Mouse (Mus musculus): Measurements from ENCODE around the gene Kif6. TPM values are rescaled to one million over a fixed set of nuclear protein-coding genes. Genes with fewer than 3 reads are reported as not detected.

Gene Kif6
- 1.4 and 1.9 TPM in 2 replicates for polyA plus RNA-seq (2012; rRNA removed)

- DNase-seq (ENCODE audit: low read depth) = peak; percentile 95
- TF ChIP-seq CTCF (IDR thresholded peaks at IDR 0.05; ENCODE audit: borderline replicate concordance, extremely low read depth, insufficient read depth, insufficient read length) = no peak
- TF ChIP-seq POLR2A (IDR thresholded peaks at IDR 0.05; ENCODE audit: borderline replicate concordance, extremely low read depth, insufficient read depth, insufficient read length, poor library complexity, severe bottlenecking) = peak; percentile 42; the same call in 1 of the 2 replicates
These were observed at the start of gene Kif6 for GRCm38 (mm10) chr17:49614577-49615235. Kif6 (plus strand) TSS chr17:49615136.

DNA sequence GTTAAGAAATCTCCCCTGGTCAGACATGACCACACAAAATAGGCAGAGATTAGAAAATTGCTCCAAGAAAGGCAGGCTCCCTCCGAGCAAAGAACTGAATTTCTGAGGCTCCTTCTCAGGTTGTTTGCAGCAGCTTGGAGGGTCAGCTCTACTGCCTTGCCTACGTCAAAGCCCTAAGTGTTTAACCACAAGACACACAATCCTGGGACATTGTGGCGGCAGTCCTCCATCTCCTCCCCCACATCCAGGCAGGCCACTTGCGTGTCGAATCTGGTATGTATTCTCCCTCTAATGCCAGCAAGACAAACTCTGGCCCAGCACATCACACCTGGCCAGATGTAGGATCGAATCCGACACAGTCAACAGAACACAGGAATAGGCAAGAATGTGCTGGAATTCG lies 46.2 kb upstream of the Kif6 start:
- no peak for DNase-seq (ENCODE audit: low read depth)
- TF ChIP-seq CTCF (IDR thresholded peaks at IDR 0.05; ENCODE audit: borderline replicate concordance, extremely low read depth, insufficient read depth, insufficient read length) = no peak
- TF ChIP-seq POLR2A (IDR thresholded peaks at IDR 0.05; ENCODE audit: borderline replicate concordance, extremely low read depth, insufficient read depth, insufficient read length, poor library complexity, severe bottlenecking) = no peak

GRCm38 (mm10) chr17:49577321-49577720 lies 37.6 kb upstream of the Kif6 start:
- TF ChIP-seq POLR2A (IDR thresholded peaks at IDR 0.05; ENCODE audit: borderline replicate concordance, extremely low read depth, insufficient read depth, insufficient read length, poor library complexity, severe bottlenecking) (no peak), CTCF (IDR thresholded peaks at IDR 0.05; ENCODE audit: borderline replicate concordance, extremely low read depth, insufficient read depth, insufficient read length) (no peak)
- DNase-seq (ENCODE audit: low read depth) = no peak

DNA sequence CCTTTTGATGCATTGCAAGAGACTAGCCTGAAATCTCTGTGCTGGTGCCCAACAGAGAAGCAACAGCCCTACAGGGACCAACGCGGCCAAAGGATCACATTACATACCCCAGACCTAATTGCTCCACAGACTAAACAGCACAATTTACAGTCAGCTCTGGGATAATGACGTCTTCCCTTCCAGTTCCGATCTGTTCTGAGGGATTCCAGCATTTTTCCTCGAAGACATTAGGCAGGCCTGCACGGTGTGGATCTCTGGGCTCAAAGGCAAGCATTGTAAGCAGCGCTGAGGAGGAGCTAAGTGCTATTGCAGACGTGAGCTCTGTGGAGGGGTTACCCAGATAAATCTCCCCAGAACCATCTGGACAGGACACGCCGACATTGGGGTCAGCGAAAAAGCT lies 32.5 kb upstream of the Kif6 start:
- no peak for TF ChIP-seq CTCF (IDR thresholded peaks at IDR 0.05; ENCODE audit: borderline replicate concordance, extremely low read depth, insufficient read depth, insufficient read length)
- no peak for TF ChIP-seq POLR2A (IDR thresholded peaks at IDR 0.05; ENCODE audit: borderline replicate concordance, extremely low read depth, insufficient read depth, insufficient read length, poor library complexity, severe bottlenecking)
- DNase-seq (ENCODE audit: low read depth) = no peak

GRCm38 (mm10) chr17:49590051-49590450 lies 24.9 kb upstream of the Kif6 start:
- TF ChIP-seq CTCF (IDR thresholded peaks at IDR 0.05; ENCODE audit: borderline replicate concordance, extremely low read depth, insufficient read depth, insufficient read length) (no peak), POLR2A (IDR thresholded peaks at IDR 0.05; ENCODE audit: borderline replicate concordance, extremely low read depth, insufficient read depth, insufficient read length, poor library complexity, severe bottlenecking) (no peak)
- peak; percentile 35 for DNase-seq (ENCODE audit: low read depth)

DNA sequence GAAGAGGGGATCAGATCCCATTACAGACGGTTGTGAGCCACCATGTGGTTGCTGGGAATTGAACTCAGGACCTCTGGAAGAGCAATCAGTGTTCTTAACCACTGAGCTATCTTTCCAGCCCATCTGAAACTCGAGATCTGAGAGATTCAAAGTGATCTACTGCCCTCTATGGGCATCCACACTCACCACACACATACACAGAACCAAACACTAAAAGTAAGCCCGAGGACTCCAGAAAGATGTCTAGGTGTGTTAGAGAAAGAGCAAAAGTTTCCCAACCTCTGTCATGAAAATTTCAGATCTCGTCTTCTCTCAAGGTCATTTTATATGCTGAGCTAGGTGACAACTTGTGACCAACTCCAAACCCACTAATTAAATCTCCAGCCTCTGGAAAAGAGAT lies 9.5 kb upstream of the Kif6 start:
- DNase-seq (ENCODE audit: low read depth) = no peak
- no peak for TF ChIP-seq POLR2A (IDR thresholded peaks at IDR 0.05; ENCODE audit: borderline replicate concordance, extremely low read depth, insufficient read depth, insufficient read length, poor library complexity, severe bottlenecking)
- TF ChIP-seq CTCF (IDR thresholded peaks at IDR 0.05; ENCODE audit: borderline replicate concordance, extremely low read depth, insufficient read depth, insufficient read length) = no peak

DNA sequence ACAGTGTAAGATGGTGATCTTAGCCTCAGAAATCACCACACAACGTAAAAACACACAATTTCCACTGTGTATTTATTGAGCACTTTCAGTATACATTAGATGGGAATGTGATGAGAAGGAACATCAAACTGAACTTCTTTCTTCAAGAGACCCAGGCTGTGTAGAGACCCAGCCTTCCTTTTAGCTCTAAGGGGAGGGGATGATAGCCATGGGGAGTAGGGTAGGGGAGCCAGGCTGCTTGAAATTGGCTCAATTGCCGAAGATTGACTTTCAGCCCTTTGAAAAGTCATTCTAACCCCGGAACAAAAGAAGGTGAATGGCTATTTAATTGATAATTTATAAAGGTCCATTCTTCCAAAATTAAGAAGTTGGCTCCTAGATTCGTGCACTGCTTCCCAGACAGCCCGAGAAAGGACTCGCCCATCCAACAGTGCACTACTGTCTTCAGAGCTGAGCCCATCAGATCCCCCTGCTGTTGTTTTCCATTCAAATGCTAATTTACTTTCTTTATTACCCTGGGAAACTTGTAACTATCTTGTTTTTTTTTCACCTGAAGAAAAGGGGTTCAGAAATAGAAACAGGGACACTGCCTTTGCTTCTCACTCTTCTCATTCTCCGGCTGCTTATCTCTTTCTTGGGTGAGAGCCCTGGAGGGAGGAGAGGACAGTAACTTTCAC lies 7.4 kb upstream of the Kif6 start:
- TF ChIP-seq CTCF (IDR thresholded peaks at IDR 0.05; ENCODE audit: borderline replicate concordance, extremely low read depth, insufficient read depth, insufficient read length) = no peak
- TF ChIP-seq POLR2A (IDR thresholded peaks at IDR 0.05; ENCODE audit: borderline replicate concordance, extremely low read depth, insufficient read depth, insufficient read length, poor library complexity, severe bottlenecking) = no peak
- DNase-seq (ENCODE audit: low read depth) = peak; percentile 52

- DNase-seq (ENCODE audit: low read depth) = no peak
- TF ChIP-seq CTCF (IDR thresholded peaks at IDR 0.05; ENCODE audit: borderline replicate concordance, extremely low read depth, insufficient read depth, insufficient read length) (no peak), POLR2A (IDR thresholded peaks at IDR 0.05; ENCODE audit: borderline replicate concordance, extremely low read depth, insufficient read depth, insufficient read length, poor library complexity, severe bottlenecking) (no peak)
These were observed 4.6 kb upstream of the Kif6 start for GRCm38 (mm10) chr17:49610296-49610695.

- TF ChIP-seq CTCF (IDR thresholded peaks at IDR 0.05; ENCODE audit: borderline replicate concordance, extremely low read depth, insufficient read depth, insufficient read length) (no peak), POLR2A (IDR thresholded peaks at IDR 0.05; ENCODE audit: borderline replicate concordance, extremely low read depth, insufficient read depth, insufficient read length, poor library complexity, severe bottlenecking) (no peak)
- DNase-seq (ENCODE audit: low read depth) = no peak
These were observed 310 bp downstream of the Kif6 start for GRCm38 (mm10) chr17:49615241-49615651.

DNA sequence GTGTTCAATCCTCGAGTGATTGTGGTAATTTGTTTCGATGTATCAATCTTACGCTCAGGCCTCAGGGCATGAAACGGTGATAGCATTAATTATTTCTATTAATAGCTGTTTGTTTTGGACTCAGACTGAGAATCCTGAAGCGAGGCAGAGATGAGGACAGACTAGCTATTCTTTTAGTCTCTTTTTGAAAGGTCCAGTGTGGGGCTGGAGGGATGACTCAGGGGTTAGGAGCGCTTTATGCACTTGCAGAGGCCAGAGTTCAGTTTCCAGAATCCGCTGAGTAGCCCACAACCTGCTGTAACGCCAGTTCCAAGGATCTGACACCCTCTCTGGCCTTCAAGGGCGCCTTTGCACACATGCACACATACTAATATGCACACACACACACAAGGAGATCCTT lies 9.6 kb downstream of the Kif6 start:
- TF ChIP-seq CTCF (IDR thresholded peaks at IDR 0.05; ENCODE audit: borderline replicate concordance, extremely low read depth, insufficient read depth, insufficient read length) = no peak
- TF ChIP-seq POLR2A (IDR thresholded peaks at IDR 0.05; ENCODE audit: borderline replicate concordance, extremely low read depth, insufficient read depth, insufficient read length, poor library complexity, severe bottlenecking) = no peak
- peak; percentile 30 for DNase-seq (ENCODE audit: low read depth)

DNA sequence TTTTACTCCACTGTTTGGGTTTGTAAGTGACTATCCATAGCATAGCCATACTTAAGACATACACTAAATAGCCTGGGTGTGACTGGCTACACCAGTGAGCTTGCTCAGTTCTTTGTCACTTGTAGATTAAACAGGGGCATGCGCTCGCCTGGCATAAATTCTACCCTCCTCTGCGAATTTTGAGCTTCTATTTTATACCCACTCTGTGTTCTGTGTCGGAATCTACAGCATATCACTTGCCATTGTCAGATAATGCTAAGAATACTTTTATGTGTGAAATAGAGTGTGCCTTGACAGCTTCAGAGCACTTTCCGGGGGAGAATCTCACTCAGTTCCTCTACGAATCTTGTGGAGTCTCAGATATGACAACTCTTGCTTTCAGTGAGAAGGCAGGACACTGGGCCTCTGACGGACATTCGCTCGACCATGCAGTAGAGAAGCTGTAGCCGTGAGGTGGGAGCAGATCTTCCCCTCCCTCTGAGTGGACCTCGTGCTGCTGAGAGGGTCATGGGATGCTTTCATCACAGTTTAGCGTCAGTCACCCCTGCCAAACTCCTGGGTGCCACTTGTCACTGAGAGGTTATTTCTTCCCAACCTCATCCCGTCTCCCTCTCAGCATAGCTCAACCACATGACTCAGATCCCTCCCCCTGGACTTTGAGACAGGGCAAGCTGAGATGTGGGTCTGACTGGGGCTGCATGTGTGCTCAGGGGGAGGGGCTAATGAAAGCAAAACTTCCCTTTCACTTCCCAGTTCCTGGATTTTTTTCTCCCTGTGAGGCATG lies 12.3 kb downstream of the Kif6 start:
- DNase-seq (ENCODE audit: low read depth) = no peak
- TF ChIP-seq POLR2A (IDR thresholded peaks at IDR 0.05; ENCODE audit: borderline replicate concordance, extremely low read depth, insufficient read depth, insufficient read length, poor library complexity, severe bottlenecking) = no peak
- no peak for TF ChIP-seq CTCF (IDR thresholded peaks at IDR 0.05; ENCODE audit: borderline replicate concordance, extremely low read depth, insufficient read depth, insufficient read length)
